Mouse (Mus musculus) adrenal gland, postnatal 4 days (tissue): ENCODE measurements around the gene E130308A19Rik. TPM values are rescaled to one million over a fixed set of nuclear protein-coding genes. Genes with fewer than 3 reads are reported as not detected.

ENCODE experiments used
- total RNA-seq, 2 experiments: library from RNA; stranded (reverse); gene quantifications; 2 replicates each; pipeline ENCODE4 v1.2.3; 2021

Gene E130308A19Rik
- total RNA-seq, 2 experiments from 2014 or later = 27.4 to 32.9 TPM

Other genes starting within 250 kb of the E130308A19Rik start
- gene Susd1, start 187.6 kb upstream of the E130308A19Rik start, total RNA-seq = 10 to 100 TPM in 1 of 2 experiments, 1 to 10 TPM in 1; 9.7 to 10.8 TPM
- 100 to 1,000 TPM; 147 to 163 TPM for gene Ptbp3, start 76.8 kb upstream of the E130308A19Rik start, total RNA-seq
- gene Hsdl2, start 44.6 kb upstream of the E130308A19Rik start, total RNA-seq = 10 to 100 TPM; 64.9 to 67.0 TPM
- 10 to 100 TPM; 21.8 to 24.1 TPM for gene Inip, start 175.4 kb downstream of the E130308A19Rik start, total RNA-seq
- 10 to 100 TPM; 13.2 to 14.0 TPM for gene Snx30, start 179.6 kb downstream of the E130308A19Rik start, total RNA-seq